Mouse (Mus musculus): ENCODE results near the gene Adh7. TPM values are rescaled to one million over a fixed set of nuclear protein-coding genes. Genes with fewer than 3 reads are reported as not detected.

Adh7 gene
- polyA plus RNA-seq, 2 experiments from 2014 or later = not detected

- ATAC-seq = no peak
Measured at GRCm38 (mm10) chr3:138254205-138254604, 36.6 kb downstream of the Adh7 start.

GRCm38 (mm10) chr3:138255366-138255765 lies 37.8 kb downstream of the Adh7 start:
- ATAC-seq = no peak

GRCm38 (mm10) chr3:138255780-138256550 lies 38.4 kb downstream of the Adh7 start:
- no peak for ATAC-seq

- ATAC-seq = no peak
Measured at GRCm38 (mm10) chr3:138260721-138261669, 43.4 kb downstream of the Adh7 start, which contains the start of gene Adh1. TSS of gene Adh1 (plus strand) at chr3:138260991.

- ATAC-seq = no peak
Measured at GRCm38 (mm10) chr3:138262568-138262967, 45.0 kb downstream of the Adh7 start.

GRCm38 (mm10) chr3:138263154-138263930 lies 45.8 kb downstream of the Adh7 start:
- ATAC-seq = no peak

GRCm38 (mm10) chr3:138264648-138265047 lies 47.1 kb downstream of the Adh7 start:
- ATAC-seq = peak; percentile 68

GRCm38 (mm10) chr3:138270507-138270906 lies 52.9 kb downstream of the Adh7 start:
- ATAC-seq = no peak

GRCm38 (mm10) chr3:138271297-138271696 lies 53.7 kb downstream of the Adh7 start:
- ATAC-seq = no peak

GRCm38 (mm10) chr3:138273080-138273479 lies 55.5 kb downstream of the Adh7 start:
- ATAC-seq = no peak

GRCm38 (mm10) chr3:138275100-138275499 lies 57.5 kb downstream of the Adh7 start:
- ATAC-seq = peak; percentile 87

- ATAC-seq = no peak
Measured at GRCm38 (mm10) chr3:138282556-138282955, 65.0 kb downstream of the Adh7 start.

Other genes with a start within 250 kb of the Adh7 start
- 10 to 100 TPM; 74.5 to 78.4 TPM for gene Dapp1, start 236.2 kb upstream of the Adh7 start, polyA plus RNA-seq (2017; shearing (Covaris generic))
- not detected for gene 1110002E22Rik, start 152.7 kb upstream of the Adh7 start, polyA plus RNA-seq (2017; shearing (Covaris generic))
- not detected for gene Gm5105, start 150.4 kb upstream of the Adh7 start, polyA plus RNA-seq (2017; shearing (Covaris generic))
- gene Trmt10a, start 74.3 kb upstream of the Adh7 start, polyA plus RNA-seq (2017; shearing (Covaris generic)) = 1 to 10 TPM; 7.4 to 8.7 TPM
- 1 to 10 TPM; 5.5 to 7.1 TPM for gene Mttp, start 72.8 kb upstream of the Adh7 start, polyA plus RNA-seq (2017; shearing (Covaris generic))
- gene 4930579F01Rik, start 23.9 kb upstream of the Adh7 start, polyA plus RNA-seq (2017; shearing (Covaris generic)) = not detected
- gene Adh1, start 43.2 kb downstream of the Adh7 start, polyA plus RNA-seq (2017; shearing (Covaris generic)) = 1 to 10 TPM; 2.9 to 4.3 TPM
- gene Adh6a, start 95.5 kb downstream of the Adh7 start, polyA plus RNA-seq (2017; shearing (Covaris generic)) = not detected
- gene Adh6b, start 124.0 kb downstream of the Adh7 start, polyA plus RNA-seq (2017; shearing (Covaris generic)) = not detected
- gene Adh4, start 197.7 kb downstream of the Adh7 start, polyA plus RNA-seq (2017; shearing (Covaris generic)) = not detected
- gene Adh5, start 225.3 kb downstream of the Adh7 start, polyA plus RNA-seq (2017; shearing (Covaris generic)) = 100 to 1,000 TPM; 118 to 126 TPM

All from CD4-positive, CD25-positive, alpha-beta regulatory T cell, adult 4 months (primary cell).